Mouse (Mus musculus): ENCODE measurements around the gene Babam2.

Gene Babam2

DNA sequence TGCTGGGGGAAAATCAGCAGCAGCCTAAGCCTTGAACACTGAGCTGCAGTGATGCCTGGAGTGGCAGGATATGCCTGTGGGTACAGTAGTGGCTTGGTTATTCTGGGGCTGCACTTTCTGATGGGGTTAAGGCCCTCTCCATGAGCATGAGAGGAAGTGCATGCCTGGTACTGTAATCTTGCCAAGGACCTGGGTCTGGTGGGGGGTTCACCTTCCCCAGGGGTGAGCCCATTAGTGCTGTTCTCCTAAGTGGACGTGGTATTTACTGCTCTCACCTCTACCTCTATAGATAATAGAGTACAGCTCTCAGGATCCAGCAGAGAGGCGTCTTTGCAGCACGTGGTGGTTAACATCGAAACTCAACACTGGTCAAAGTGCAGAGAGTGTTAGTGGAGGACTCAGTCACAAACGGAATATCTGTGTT, 16.4 kb downstream of the Babam2 start:
- no peak for DNase-seq (ENCODE audit: low read depth, low spot score)

DNA sequence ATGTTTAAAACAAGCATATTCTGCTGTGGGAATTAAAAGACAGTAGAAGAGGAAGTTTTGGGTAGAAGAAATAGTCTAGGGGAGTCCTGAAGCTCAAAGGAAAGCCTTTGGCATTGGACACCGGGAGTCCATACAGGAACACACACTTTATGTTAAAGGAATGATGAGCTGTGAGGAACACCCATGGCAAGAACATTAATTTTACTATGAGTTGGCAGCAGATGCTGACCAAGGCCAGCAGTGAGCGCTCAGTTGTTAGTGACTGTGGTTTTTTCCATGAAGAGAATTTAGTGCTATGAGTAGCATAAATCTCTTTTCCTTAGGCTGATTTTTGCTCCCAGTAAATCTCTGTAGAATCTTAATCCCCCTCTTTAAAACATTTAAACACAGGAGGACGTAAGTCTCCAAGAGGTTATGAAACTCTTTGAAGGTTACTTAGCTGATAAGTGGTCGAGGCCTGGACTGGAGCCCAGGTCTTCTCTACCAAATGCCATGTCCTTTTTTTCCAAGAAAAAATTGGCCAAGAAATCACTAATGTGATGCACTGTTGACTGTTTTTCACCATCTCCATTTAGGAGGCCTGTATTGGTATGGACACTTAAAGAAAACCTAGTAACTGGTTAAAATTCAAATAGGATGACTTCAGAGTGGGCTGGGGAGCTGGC, 18.1 kb downstream of the Babam2 start:
- DNase-seq (ENCODE audit: low read depth, low spot score): peak; percentile 55

DNA sequence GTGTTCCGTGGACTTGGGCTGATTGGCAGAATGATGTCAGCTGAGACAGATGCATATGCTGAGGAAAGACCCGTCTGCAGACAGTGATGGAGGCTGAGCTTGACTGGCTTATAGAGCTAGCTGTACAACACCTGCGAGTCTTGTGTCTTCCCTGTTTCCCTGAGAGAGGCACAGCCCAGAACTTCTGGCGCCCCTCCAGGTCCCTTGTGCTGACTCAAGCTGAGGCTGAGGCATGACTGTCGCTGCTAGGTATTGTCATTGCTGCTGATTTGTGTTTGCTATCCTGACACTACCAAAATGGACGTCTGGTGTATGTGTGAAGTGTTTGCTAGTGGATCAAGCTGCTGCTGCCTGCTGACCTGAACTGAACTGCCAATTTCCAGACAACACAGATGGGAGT, 27.0 kb downstream of the Babam2 start:
- peak; percentile 56 for DNase-seq (ENCODE audit: low read depth, low spot score)

DNA sequence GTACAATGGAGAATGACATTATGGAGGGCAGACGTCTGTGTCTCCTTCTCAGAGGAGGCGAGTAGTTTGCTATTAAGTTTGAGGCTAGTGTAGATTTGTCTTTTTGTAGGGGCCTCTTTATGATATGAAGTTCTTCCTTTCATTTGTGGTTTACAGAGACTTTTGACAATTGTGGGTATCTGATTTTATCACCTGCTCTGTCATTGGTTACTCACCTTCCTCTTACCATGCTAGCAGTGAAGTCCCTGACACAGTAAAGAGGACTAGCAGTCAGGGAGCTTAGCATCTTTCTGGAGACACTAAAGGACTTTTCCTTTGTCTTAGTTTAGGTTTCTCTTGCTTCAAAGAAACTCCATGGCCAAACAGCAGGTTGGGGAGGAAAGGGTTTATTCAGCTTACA, 28.4 kb downstream of the Babam2 start:
- no peak for DNase-seq (ENCODE audit: low read depth, low spot score)

DNA sequence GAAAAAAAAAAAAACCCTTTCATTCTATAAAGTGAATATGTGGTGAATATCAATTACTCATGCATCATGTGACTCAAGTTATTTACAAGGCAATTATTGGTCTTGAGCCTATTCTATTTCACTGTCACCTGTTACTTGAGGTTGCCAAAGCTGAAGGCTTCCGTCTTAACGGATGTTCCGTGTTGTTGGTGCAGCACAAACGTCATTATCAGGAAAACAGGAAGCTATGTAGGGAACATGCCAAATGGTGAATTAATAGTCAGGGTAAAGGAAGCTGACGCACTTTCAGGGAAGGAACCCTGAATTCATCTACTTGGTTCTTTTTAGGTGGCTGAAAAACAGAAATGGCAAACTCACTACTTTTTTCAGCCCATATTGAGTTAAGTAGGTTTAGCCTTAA, 30.0 kb downstream of the Babam2 start:
- no peak for DNase-seq (ENCODE audit: low read depth, low spot score)

DNA sequence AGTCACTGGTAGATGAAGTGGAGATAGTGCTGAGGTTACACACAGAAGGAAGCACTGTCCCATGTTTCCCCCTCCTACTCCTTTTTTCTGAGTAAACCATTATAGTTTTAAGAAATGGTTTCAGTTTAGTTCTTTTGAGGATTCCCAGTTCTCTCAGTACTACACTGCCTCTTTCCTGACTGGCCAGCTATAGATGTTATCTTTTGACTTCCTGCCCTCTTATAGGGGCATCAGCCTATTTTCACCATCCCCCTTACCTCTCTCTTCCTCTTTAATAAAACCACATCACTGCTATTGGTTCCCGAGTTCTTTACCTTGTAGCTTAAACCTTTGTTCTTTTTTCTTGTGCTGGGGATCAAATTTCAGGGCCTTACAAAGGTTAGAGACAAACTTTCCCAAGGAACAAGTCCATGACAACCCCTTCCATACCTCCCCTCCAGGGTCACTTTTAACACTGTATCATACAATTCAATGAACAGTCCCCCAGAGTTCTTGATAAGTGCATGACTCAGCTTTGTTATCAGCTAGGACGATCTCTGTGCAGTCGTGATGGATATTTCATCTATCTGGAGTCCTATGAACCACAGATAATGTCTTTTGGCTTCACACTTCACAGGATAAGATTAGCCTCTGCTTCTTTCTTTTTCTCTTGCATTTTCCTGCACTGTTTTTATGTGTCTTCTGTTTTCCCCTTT, 35.3 kb downstream of the Babam2 start:
- DNase-seq (ENCODE audit: low read depth, low spot score): peak; percentile 26

DNA sequence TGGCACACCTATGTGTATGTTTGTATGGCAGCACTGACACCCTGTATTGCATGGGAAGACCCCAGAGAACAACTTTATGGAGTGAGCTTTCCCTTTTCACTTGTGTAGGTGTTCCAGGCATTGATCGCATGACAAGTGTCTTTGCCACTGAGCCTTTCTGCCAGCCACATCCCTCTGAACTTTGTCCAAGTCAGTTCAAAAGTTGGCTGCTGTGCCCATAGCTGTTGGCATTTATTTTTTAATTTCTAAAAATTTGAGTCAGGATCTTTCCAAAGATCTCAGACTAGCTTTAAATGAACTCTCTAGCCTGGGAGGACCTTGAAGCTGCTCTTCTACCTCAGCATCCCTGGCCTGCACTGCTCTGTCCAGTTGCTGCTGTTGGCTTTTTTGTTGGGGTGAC, 44.4 kb downstream of the Babam2 start:
- DNase-seq (ENCODE audit: low read depth, low spot score): no peak

DNA sequence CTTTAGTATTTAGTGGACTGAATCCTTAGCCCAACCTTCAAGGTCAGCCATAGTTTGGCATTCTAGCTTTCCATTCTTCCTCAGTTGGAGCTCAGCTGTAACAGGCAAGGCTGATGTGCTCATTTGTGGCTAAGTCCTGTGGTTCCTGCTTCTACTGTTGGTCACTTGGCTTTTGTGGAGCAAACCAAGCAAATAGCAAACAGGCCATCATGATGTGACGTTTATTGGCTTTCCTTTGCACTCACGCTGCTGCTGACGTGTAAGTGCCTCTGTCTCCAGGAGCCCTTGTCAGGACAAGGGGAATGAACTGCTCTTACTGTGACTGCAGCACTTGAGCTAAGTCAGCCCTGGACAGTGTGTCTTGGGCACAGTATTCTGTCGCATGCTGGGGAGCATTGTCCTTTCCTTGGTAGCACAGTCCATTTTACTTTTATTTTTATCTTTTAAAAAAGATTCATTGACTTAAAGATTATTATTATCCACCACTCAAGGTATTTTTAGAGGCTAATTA, 45.1 kb downstream of the Babam2 start:
- DNase-seq (ENCODE audit: low read depth, low spot score): no peak

DNA sequence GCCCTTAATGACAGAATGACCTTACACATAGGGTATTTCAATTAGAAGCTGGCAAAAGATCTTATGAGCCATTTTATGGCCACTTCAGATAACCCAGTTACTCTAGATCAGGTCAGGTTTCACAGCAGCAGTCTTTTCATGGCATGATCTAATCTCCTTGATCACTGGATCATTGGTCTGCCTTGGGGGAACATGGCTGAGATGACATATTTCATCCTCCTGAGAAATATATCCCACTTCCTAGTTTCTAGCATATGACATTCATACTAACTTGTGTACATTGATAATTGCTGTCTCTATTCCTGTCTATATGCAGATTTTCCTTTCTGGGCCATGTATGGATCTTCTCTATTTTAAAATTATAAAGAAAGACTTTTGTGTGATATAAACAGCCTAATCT, 51.9 kb downstream of the Babam2 start:
- DNase-seq (ENCODE audit: low read depth, low spot score): no peak

DNA sequence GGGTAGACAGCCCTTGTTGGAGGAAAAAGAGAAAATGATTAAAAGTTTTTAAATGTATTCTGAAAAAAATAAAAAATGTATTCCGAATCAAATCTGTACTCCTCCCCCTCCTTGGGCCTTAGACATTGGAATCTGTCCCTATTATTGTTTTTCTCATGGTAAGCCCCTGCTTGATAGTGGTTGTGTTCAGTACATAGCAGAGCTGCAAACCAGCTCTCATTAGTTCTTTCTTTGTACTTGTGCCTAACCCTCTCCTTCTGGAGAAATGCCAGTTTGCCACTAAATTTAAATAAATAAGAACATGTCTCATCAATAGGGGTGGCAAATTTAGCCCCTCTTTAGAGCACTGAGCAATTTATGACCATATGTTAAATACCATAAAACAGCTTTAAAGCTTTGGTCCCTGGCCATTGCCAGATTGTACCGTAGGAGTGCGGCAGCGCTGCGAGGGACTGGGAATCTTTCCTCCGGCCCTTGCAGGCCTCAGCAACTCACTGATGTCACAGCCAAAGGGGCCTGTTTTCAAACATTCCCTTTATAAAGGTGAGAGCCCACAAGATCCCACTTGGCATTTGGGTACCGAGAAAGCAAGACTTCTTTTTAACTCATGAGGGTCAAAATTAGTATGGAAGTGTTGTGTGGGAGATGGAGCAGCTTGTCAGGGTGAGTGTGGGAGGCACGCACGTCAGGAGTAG, 52.9 kb downstream of the Babam2 start:
- no peak for DNase-seq (ENCODE audit: low read depth, low spot score)

DNA sequence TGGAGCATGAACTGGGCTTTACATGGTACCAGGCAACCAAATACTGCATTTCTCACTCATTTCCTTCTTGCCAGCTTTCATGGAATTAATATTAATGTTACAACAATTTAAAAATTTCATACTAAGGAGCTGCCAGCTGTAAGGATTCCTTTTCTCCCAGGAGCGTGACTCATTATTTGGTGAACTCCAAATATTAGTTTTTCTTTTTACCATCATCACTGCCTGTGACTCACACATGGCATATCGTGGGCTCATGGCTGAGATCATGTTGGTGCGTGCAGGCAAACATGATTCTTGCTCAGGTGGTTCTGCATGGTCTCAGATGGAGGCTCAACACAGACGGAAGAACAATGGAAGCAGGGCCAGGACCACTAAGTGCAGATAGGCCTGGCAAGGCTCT, 53.5 kb downstream of the Babam2 start:
- peak; percentile 87 for DNase-seq (ENCODE audit: low read depth, low spot score)

DNA sequence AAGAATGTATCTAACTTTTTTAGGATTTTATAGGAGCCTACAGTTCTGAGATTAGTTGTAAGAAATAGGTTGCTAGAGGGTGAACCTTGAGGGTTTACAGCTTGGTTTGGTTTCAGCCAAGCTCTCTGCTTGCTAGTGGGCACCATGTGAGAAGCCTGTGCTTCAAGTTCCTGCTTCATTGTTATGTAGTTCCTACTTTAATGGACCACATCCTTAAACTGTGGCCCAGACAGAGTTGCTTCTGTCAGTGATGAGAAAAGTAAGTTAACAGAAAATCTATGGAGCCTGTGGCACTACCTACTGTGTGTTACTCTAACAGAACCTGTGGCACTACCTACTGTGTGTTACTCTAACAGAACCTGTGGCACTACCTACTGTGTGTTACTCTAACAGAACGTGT, 57.1 kb downstream of the Babam2 start:
- DNase-seq (ENCODE audit: low read depth, low spot score): no peak

DNA sequence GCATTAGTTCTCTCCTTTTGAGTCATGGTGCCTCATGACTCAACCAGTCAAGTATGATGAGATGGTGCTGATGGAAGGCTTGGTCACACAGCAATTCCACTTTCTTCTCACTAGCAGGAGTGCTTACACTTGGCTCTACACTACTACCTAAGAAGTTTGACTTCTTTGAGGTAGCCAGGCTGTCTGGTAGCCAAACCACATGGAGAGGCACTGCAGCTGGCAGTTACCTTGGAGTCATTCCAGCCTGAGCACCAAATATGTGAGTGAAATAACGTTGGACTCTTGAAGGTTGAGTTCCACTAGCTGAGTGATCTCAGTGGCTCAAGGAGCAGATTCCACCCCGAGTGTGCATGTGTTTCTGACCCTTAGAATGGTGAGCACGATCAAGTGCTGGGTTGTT, 57.8 kb downstream of the Babam2 start:
- peak; percentile 86 for DNase-seq (ENCODE audit: low read depth, low spot score)

DNA sequence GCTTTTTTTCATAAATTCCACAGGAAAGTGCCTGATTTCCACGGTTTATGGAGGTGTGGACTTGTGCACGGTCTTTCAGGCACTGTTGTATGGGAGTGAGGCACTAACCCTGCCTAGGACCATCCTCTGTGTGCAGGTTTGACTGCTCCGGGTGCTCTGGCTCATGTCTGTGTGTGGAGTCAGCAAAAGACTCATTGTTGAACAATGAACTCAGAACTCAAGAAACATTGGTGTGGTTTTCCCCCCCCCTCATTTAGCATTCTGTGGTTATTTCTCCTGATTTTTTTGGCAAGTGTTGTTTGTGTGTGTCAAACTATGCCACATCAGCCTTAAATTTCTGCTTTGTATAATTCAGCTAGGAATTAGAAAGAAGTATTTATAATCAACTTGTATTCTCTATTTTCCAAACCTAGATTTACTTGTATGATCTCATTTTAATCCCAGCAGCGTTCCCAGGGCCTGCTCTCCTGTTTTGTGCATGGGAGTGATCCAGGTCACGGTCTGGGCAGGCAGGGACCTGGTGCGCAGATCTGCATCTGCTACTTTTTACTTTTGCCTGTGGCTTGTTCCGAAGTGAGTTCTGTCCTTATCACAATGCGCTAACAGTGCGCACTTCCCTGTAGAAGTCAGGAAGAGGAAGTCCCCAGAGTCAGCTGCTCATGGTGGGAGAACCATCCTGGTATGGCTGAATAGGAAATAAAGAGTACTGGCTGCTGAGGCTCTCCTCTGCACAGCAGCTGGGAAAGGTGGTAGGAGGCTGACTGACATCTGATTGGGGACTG, 61.0 kb downstream of the Babam2 start:
- DNase-seq (ENCODE audit: low read depth, low spot score): peak; percentile 95

DNA sequence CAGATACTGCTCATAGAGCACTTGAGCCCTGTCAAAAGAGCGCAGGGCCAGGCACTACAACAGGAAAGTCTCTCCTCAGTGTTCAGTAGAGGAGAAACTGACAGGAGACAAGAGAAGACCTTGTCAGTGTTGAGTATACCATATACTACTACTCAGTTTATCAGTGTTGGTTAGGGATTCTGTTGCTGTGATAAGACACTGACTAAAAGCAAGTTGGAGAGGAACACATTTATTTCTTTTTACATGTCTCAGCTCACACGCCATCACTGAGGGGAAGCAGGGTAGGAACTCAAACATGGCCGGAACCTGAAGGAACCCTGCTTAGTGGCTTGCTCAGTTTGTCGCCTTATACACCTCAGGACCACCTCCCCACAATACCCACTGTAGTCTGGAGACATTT, 64.4 kb downstream of the Babam2 start:
- no peak for DNase-seq (ENCODE audit: low read depth, low spot score)

DNA sequence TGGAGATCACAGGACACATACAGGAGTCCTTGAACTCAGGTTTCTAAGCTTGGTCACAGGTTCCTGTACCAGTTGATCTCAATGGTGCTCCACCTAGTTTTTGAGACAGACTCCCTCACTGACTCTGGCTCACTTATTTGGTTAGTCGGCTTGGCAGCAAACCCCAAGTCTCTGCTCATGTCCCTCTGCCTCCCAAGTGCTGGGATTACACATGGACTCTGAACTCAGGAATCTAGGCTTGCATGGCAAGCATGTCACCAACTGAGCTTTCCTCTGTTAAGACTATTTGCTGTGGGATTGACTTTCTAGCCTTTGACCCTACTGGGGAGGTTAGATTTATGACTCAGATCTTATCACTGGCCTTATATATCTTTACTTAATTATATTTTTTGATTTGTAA, 65.3 kb downstream of the Babam2 start:
- DNase-seq (ENCODE audit: low read depth, low spot score): peak; percentile 13

DNA sequence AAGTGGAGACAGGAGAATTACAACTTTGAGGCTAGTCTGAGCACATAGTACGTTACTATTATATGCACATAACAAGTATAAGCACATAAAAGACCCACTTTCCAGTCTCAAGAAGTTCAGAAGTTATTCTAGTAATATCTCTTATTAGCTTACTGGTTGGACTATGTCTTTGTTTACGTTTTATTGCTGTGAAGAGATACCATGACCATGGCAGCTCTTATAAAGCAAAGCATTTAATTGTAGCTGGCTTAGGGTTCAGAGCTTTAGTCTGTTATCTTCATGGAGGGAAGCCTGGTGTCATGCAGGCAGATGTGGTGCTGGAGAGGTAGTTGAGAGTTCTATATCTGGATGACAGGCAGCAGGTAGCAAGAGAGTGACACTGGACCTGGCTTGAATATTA, 68.3 kb downstream of the Babam2 start:
- no peak for DNase-seq (ENCODE audit: low read depth, low spot score)

DNA sequence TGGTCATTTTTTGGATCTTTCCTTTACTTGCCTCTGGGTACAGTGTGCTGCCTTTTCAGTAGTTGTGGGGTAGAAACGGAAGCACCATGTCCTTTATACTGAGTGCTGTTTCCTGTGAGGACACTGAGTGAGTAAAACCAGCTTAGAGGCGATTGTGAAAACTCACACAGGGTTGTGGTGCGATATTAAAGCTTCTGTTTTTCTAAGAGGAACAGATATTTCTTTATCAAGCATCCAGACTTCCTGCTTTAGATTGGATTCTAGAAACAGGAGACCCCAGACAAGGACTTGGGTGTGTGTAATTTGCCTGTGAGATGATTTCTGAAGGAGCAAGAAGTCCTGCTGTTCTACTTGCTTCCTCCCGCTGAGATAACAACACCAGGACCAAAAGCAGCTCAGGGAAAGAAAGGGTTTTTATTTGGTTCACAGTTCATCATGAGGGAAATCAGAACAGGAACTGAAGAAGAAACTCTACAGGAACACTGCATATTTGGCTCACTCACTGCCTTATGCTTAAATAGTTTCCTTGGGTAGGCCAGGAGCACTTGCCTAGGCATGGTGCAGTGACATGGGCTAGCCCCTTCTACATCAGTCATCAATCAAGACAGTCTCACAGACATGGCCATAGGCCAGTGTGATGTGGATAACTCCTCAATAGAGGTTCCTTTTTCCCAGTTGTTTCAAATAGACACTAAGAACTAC, 69.5 kb downstream of the Babam2 start:
- DNase-seq (ENCODE audit: low read depth, low spot score): no peak

DNA sequence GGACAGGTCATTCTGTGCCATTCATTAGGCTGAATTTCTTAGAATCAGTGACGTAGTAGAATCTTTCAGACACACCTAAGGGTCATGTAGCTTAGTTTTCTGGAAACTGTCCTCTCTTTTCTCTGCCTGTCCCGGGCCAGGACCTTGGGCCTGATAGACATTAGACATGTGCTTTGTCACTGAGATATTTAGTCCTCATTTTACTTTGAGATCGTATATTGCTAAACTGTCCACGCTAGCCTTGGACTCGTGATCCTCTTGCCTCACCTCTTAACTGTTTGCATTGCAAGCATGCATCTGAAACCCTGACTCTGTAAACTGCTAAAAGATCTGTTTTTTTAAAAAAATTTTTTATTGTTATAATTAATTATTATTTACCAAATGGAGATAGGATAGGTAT, 74.0 kb downstream of the Babam2 start:
- no peak for DNase-seq (ENCODE audit: low read depth, low spot score)

DNA sequence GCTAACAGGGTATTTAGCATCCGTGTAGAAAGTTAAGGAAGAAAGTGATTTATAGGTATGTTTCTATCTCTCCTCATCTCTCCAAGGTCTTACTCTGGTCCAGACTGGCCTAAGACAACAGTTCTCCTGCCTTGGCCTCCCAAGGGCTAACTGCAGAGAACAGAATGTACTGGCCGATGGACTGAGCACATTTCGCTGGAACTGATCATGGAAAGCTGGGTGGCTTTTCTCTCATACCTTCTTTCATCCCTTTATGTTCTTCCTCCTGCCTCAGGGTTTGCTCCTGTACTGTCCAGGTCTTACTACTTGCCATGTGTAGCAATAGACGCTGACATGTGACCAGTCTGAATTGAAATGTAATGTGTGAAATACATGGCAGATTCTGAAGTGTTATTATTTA, 74.4 kb downstream of the Babam2 start:
- no peak for DNase-seq (ENCODE audit: low read depth, low spot score)

DNA sequence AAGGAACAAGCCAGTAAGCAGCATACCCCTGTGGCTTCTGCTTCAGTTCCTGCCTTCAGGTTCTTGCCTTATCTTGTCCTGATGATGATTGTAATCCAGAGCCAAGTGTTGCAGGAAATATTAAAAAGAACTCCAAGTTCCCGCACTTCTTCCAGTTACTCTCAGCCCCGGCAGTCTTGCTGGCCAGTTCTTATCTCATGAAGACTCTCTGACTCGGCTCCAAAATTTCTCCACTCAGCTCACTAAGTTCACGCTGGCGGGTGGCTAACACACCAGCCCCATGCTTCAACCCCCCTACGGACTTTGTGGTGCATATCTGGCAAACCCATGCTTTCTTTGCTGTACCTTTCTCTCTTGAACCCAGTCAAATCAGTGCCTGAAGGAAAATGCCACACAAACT, 77.5 kb downstream of the Babam2 start:
- no peak for DNase-seq (ENCODE audit: low read depth, low spot score)
